Mouse (Mus musculus) kidney, postnatal 0 days (tissue): ENCODE measurements around the gene E2f4. TPM values are rescaled to one million over a fixed set of nuclear protein-coding genes. Genes with fewer than 3 reads are reported as not detected.

Experiments
- ATAC-seq: fragments of 200-750 bp; cut with Nextera tagmentation; replicated peaks from 2 replicates; pipeline ENCODE4 v1.8.0; 2017; ENCODE audit warnings: low read depth, moderate number of reproducible peaks, moderate TSS enrichment, moderate library complexity; ENCODE audit not compliant: low FRiP score
- DNase-seq: peaks from one replicate; pipeline ENCODE4 v3.0.0-alpha.2; 2016; ENCODE audit warnings: low spot score
- H3K27ac ChIP-seq: fragments of 300-500 bp; sonication (generic); 2 replicates; pipeline ENCODE4 v1.5.1; 2014; ENCODE audit warnings: mild to moderate bottlenecking
- H3K27me3 ChIP-seq: fragments of 300-500 bp; sonication (generic); 2 replicates; pipeline ENCODE4 v1.6.1; 2014; ENCODE audit warnings: low read length, mixed read lengths; ENCODE audit not compliant: insufficient read depth
- H3K36me3 ChIP-seq: fragments of 300-500 bp; sonication (generic); 2 replicates; pipeline ENCODE4 v1.6.1; 2014; ENCODE audit warnings: low read length, mixed read lengths; ENCODE audit not compliant: insufficient read depth
- H3K4me1 ChIP-seq: fragments of 300-500 bp; sonication (generic); replicated peaks from 2 replicates; pipeline ENCODE4 v1.6.1; 2014; ENCODE audit warnings: antibody characterized with exemption, low read length, mixed read lengths; ENCODE audit not compliant: insufficient read depth
- H3K4me2 ChIP-seq: fragments of 300-500 bp; sonication (generic); 2 replicates; pipeline ENCODE4 v1.6.1; 2014; ENCODE audit warnings: mild to moderate bottlenecking, low read length, moderate library complexity, mixed read lengths
- H3K4me3 ChIP-seq: fragments of 300-500 bp; sonication (generic); replicated peaks from 2 replicates; pipeline ENCODE4 v1.5.1; 2014; ENCODE audit warnings: low read depth, low read length
- H3K9ac ChIP-seq: fragments of 300-500 bp; sonication (generic); 2 replicates; pipeline ENCODE4 v1.6.1; 2014; ENCODE audit warnings: low read depth, low read length
- H3K9me3 ChIP-seq: fragments of 300-500 bp; sonication (generic); replicated peaks from 2 replicates; pipeline ENCODE4 v1.6.1; 2016; ENCODE audit warnings: low read length, inconsistent platforms, mixed read lengths
- CTCF ChIP-seq: IDR thresholded peaks from 2 replicates; pipeline ENCODE4 v1.5.1; 2016; ENCODE audit warnings: antibody characterized with exemption, low read depth, mild to moderate bottlenecking, moderate library complexity
- WGBS: fragments of 180-500 bp; shearing (Covaris S2); extraction: QIAGEN DNeasy Blood & Tissue Kit; methylation state at CpG from one replicate; pipeline ENCODE4 v1.1.7; 2014; 5-methylcytosine and 5-hydroxymethylcytosine counted together
- polyA plus RNA-seq: library from polyadenylated mRNA; unstranded; fragments of >200 nt; fragmentation: Nextera tagmentation; extraction: Ambion mirVana; gene quantifications from 2 replicates; pipeline ENCODE4 v1.2.1, GENCODE M21; 2015

Gene E2f4
- polyA plus RNA-seq, 1 experiment from 2014 or later, result 57.9 TPM

DNA sequence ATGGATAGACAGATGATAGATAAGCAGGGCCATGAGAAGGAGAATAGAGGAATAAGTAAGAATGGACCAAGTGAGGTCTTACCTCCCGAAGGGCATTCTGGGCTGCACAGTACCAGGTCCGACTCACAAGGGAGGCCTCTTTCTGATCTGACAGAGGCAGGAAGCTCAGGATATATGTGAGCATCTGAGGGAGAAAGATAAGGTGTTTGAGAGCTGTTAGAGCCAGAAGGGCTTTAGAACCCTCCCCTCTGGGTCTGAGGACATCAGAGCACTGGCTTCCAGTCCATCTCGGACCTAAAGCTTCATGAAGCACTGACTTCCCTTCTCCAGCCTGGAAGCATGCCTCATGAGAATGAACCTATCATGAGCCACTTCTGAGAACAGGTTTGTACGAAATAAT is 25.7 kb downstream of the E2f4 start:
- no peak for TF ChIP-seq CTCF
- no peaks in the 10 kb centered on the region for H3K27me3 ChIP-seq
- no peaks in the 10 kb centered on the region for H3K9me3 ChIP-seq
- H3K4me3 ChIP-seq, result no peak overlapping the region
- peaks cover 16% of the 10 kb centered on the region for H3K4me1 ChIP-seq
- WGBS, result 85% methylated on average over 4 of the region's 4 CpGs
- peaks cover 15% of the 10 kb centered on the region; the same call in 1 of the 2 replicates for H3K36me3 ChIP-seq
- ATAC-seq (no peak), DNase-seq (no peak)
- H3K27ac ChIP-seq, result no peak overlapping the region
- no peak overlapping the region for H3K9ac ChIP-seq
- no peak overlapping the region for H3K4me2 ChIP-seq

DNA sequence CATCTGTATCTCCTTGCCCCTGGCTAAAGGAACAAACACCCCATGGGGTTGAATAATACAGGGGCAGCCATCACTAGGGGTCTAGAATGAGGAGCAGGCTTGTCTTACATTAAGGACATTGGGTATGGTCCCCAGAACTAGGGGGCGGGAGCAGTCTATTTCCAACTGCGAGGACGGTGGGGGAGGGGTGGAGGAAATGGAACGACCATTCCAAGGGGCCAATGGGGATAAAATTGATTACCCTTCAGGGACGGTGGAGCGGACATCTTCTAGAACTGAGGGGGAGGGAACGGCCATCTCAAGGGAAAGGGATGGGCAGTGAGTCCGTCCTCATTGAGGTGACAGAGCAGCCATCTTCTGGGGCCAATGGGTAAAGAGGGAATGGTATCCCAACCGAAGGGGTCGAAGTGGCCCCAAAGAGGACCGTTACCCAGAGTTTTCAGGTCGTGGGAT is 28.2 kb downstream of the E2f4 start:
- Histone ChIP-seq H3K27ac (peak overlapping the region; percentile 68; the same call in 1 of the 2 replicates), H3K27me3 (no peaks in the 10 kb centered on the region), H3K4me2 (peak overlapping the region; percentile 92), H3K4me3 (peak overlapping the region; percentile 60), H3K9me3 (no peaks in the 10 kb centered on the region), H3K9ac (peak overlapping the region; percentile 70), H3K4me1 (peaks cover 16% of the 10 kb centered on the region), H3K36me3 (peaks cover 35% of the 10 kb centered on the region)
- under 1% methylated on average over 12 of the region's 12 CpGs for WGBS
- DNase-seq (no peak), ATAC-seq (peak; percentile 33)
- no peak; the same call in 1 of the 2 replicates for TF ChIP-seq CTCF

DNA sequence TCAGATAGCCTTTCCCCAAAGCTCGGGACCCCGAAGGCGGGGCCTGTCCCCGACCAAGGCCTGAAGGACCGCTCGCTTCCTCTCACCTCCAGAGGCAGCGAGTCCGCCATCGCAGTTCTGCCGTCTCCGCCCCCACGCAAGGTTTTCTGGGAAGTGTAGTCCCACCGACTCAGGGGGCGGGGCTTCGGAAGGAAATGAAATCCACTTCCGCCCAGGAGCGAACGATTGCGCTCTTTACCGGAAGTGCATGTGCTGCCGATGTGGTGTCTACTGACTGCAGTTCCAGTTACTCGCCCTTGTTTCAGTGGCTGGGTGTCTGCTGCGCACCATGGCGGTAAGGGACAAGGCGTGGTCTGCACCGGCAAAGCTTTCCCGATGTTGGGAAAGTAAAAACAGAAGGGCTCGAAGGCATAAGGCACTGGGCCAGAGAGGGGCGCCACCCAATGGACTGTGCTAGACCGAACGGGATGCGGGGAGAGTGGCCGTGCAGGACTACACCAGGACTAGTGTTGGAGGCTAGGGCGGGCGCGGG is 28.7 kb downstream of the E2f4 start, which contains the start of the genes Lrrc29 and Tmem208:
Gene Lrrc29, minus strand, starts transcription at position 138 of the 532 bp plus-strand sequence.
Gene Tmem208, plus strand, starts transcription at position 214 of the 532 bp plus-strand sequence.
- H3K9me3 ChIP-seq, result no peaks in the 10 kb centered on the region
- DNase-seq (peak; percentile 99), ATAC-seq (peak; percentile 89)
- H3K27me3 ChIP-seq, result no peaks in the 10 kb centered on the region
- TF ChIP-seq CTCF, result peak; percentile 61
- peak within 1 kb of the TSS; percentile 92 for H3K4me2 ChIP-seq
- peak within 1 kb of the TSS; percentile 60 for H3K4me3 ChIP-seq
- peak within 1 kb of the TSS; percentile 68 for H3K27ac ChIP-seq
- peak within 1 kb of the TSS; percentile 70 for H3K9ac ChIP-seq
- peaks cover 16% of the 10 kb centered on the region for H3K4me1 ChIP-seq
- under 1% methylated on average over 36 of the region's 36 CpGs for WGBS
- H3K36me3 ChIP-seq, result peaks cover 38% of the 10 kb centered on the region

DNA sequence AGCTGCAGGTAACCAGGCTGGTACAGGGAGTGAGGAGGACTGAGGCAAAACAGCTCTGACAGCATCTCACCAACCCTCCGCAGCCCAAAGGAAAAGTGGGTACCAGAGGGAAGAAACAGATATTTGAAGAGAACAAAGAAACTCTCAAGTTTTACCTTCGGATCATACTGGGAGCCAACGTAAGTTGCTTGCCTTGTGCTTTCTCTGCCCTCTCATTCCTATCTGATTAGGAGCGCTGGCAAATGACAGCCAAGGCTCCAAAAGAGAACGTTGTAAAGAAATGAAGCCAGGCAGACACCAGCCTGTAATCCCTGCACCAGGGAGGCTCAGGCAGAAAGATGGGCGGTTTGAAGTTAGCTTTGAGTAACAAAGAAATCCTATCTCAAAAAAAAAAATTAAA is 29.5 kb downstream of the E2f4 start:
- peak overlapping the region; percentile 92 for H3K4me2 ChIP-seq
- ATAC-seq (no peak), DNase-seq (no peak)
- H3K4me1 ChIP-seq, result peaks cover 16% of the 10 kb centered on the region
- WGBS, result 32% methylated on average over 6 of the region's 6 CpGs
- H3K9me3 ChIP-seq, result no peaks in the 10 kb centered on the region
- H3K9ac ChIP-seq, result peak overlapping the region; percentile 70
- no peak for TF ChIP-seq CTCF
- no peaks in the 10 kb centered on the region for H3K27me3 ChIP-seq
- peak overlapping the region; percentile 68; the same call in 1 of the 2 replicates for H3K27ac ChIP-seq
- H3K36me3 ChIP-seq, result peaks cover 46% of the 10 kb centered on the region
- peak overlapping the region; percentile 60 for H3K4me3 ChIP-seq

DNA sequence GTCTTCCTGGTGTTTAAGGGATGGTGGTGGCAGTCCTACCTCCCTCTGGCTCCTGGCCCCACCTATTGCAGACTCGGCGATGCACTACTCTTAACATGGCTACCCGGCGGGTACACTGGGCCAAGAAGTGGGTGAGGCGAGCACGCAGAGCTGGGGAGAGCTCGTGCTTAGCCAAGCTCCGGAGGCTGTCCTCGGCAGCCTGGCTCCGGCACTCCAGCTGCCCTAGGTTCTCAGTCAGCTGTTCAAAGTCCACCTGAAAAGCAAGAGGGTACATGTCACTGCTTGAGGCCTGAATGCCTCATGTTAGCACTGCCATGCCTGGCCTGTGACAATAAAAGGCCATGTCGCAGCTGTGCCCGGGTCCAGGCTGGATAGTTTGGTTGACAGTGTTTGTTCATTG is 32.9 kb downstream of the E2f4 start:
- Histone ChIP-seq H3K27me3 (no peaks in the 10 kb centered on the region), H3K9me3 (no peaks in the 10 kb centered on the region), H3K27ac (no peak overlapping the region), H3K4me1 (peaks cover 9% of the 10 kb centered on the region), H3K4me2 (no peak overlapping the region), H3K4me3 (no peak overlapping the region), H3K36me3 (peaks cover 56% of the 10 kb centered on the region), H3K9ac (no peak overlapping the region)
- no peak for TF ChIP-seq CTCF
- DNase-seq (no peak), ATAC-seq (no peak)
- 91% methylated on average over 12 of the region's 12 CpGs for WGBS

DNA sequence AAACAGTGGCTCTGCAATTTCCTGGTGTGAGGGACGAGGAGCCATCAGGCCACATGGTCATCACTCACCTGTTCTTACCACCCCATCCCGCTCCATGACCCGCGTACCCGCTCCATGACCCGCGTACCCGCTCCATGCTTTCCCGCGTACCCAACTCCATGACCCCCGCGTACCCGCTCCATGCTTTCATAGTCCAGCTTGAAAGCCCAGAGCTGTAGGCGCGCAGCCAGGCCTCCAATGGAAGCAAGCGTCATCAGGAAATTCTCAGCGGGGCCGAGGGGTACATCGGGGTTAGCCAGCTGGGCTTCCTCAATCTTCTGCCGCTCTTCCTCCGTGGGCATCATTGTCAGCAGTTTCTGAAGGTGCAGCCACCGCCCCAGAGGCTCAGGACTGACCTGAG is 34.0 kb downstream of the E2f4 start:
- Histone ChIP-seq H3K9me3 (no peaks in the 10 kb centered on the region), H3K9ac (no peak overlapping the region), H3K4me2 (no peak overlapping the region), H3K4me3 (no peak overlapping the region), H3K27me3 (no peaks in the 10 kb centered on the region), H3K36me3 (peaks cover 68% of the 10 kb centered on the region), H3K27ac (no peak overlapping the region), H3K4me1 (0 out of 2 replicates have a peak, but pooled peaks cover 5% of the 10 kb centered on the region)
- ATAC-seq, result no peak
- DNase-seq, result no peak
- WGBS, result 91% methylated on average over 22 of the region's 22 CpGs
- TF ChIP-seq CTCF, result no peak
